Mouse (Mus musculus): ENCODE results near the gene Tbk1. TPM values are rescaled to one million over a fixed set of nuclear protein-coding genes. Genes with fewer than 3 reads are reported as not detected.
A peak's percentile ranks its signal among the peaks of the same experiment; 100 is the strongest.

The Tbk1 gene
- polyA plus RNA-seq (2012; rRNA removed) = 8.9 and 20.4 TPM in 2 replicates

DNA sequence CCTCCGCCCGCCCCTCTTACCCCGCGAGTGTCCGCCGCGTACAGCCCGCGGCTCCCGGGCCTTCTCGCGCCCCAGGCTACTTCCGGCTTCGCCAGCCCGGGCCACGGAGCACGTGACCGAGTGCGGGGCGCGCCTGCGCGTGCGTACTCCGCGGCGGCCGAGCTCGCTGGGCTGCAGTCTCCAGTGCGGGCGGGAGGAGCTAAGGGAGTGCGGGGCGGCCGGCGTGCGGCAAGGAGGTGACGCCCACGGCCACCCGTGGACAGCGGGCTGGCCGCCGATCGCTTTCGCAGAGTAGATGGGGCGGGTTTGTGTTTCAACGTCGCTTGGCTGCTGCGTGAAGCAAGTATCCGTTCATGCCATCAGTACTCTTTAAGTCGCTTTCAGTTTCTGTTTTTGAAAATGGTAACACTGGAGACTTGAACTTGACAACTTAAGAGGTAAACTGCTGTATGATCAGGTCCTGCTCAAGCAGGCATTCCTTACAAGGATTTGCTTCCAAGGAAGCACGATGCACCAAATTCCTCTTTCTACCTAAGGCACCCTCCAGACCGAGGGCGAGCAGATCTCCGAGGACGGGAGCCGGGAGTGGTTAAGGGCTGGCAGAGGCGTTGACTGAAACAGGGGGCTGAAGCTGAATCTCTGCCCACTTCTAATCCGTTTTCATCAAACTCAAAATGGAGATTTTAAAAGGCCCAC is at the start of gene Tbk1:
Gene Tbk1 (minus strand): TSS at position 113 of the 696 bp plus-strand sequence.
- TF ChIP-seq POLR2A (IDR thresholded peaks at IDR 0.05; ENCODE audit: borderline replicate concordance, extremely low read depth, low read depth, low read length) (0 out of 2 replicates have a peak, but pooled peaks have one; percentile 62), CTCF (IDR thresholded peaks at IDR 0.05; ENCODE audit: insufficient read depth, low read length) (no peak)
- peak; percentile 87 for DNase-seq
- H3K4me3 ChIP-seq (replicated peaks; ENCODE audit: extremely low read depth, low read depth, low read length) = peak within 1 kb of the TSS; percentile 91
- under 1% methylated on average over 58 of the region's 58 CpGs for WGBS
- H3K4me1 ChIP-seq (ENCODE audit: control insufficient read depth, insufficient read depth, low read length) = peaks cover 5% of the 10 kb centered on the region; the same call in 1 of the 2 replicates

DNA sequence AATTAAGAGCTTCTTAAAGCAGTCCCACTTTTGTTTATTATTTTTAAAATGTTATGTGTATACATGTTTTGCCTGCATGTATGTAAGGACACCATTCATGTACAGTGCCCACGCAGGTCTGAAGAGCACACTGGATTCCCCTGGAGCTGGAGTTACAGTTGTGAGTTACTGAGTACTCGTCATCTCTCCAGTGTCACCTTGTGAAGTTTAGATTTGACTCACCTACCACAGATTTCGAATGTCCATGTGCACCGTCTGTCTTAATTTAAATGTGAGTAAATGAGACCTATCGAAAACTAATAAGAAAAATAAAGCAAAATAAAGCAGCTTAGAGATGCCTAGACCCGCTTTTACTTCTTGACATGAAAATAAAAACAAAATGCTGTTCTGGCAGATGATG is 49.7 kb upstream of the Tbk1 start:
- DNase-seq = no peak
- WGBS = 87% methylated on average over 6 of the region's 6 CpGs
- Histone ChIP-seq H3K4me1 (ENCODE audit: control insufficient read depth, insufficient read depth, low read length) (no peaks in the 10 kb centered on the region), H3K4me3 (replicated peaks; ENCODE audit: extremely low read depth, low read depth, low read length) (no peak overlapping the region)
- TF ChIP-seq POLR2A (IDR thresholded peaks at IDR 0.05; ENCODE audit: borderline replicate concordance, extremely low read depth, low read depth, low read length) (no peak), CTCF (IDR thresholded peaks at IDR 0.05; ENCODE audit: insufficient read depth, low read length) (no peak)

DNA sequence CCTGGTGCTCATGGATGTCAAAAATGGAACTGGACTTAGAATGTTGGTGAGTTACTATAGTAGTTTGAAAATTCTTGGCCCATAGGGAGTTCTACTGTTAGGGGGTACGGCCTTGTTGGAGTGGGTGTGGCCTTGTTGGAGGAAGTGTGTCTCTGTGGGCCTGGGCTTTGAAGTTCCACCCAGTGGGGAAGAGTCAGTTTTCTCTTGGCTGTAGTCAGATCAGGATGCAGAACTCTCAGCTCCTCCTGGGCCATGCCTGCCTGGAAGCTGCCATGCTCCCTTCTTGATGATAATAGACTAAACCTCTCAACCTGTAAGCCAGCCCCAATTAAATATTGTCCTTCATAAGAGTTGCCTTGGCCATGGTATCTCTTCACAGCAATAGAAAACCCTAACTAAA is 47.6 kb upstream of the Tbk1 start:
- no peak for TF ChIP-seq CTCF (IDR thresholded peaks at IDR 0.05; ENCODE audit: insufficient read depth, low read length)
- TF ChIP-seq POLR2A (IDR thresholded peaks at IDR 0.05; ENCODE audit: borderline replicate concordance, extremely low read depth, low read depth, low read length) = no peak
- DNase-seq = no peak
- no peak overlapping the region for H3K4me3 ChIP-seq (replicated peaks; ENCODE audit: extremely low read depth, low read depth, low read length)
- WGBS = 29% methylated on average over 1 of the region's 1 CpGs
- no peaks in the 10 kb centered on the region for H3K4me1 ChIP-seq (ENCODE audit: control insufficient read depth, insufficient read depth, low read length)

DNA sequence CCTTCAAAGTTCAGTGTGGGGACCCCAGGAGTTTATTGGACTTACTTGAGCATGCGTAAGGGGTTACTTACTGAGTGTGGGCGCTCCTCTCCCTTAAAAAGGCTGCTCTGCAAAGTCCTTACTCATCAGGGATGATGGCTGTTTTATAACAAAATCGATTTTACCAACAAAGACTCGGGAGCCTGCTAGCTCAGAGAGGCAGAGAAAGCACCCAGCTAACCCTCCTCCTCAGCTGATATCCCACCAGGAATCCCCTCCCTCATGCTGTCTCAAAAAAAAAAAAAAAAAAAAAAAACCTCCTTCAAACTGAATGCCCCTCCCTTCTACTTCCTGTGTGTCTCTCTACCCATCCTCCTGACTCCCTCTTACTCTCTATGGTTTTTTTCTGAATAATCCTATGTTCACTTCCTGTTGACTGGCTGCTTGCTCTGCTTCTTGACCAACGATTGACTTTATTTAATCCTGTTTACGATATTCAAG is 42.0 kb upstream of the Tbk1 start:
- DNase-seq = no peak
- WGBS = 80% methylated on average over 6 of the region's 6 CpGs
- no peak overlapping the region for H3K4me3 ChIP-seq (replicated peaks; ENCODE audit: extremely low read depth, low read depth, low read length)
- TF ChIP-seq POLR2A (IDR thresholded peaks at IDR 0.05; ENCODE audit: borderline replicate concordance, extremely low read depth, low read depth, low read length) (no peak), CTCF (IDR thresholded peaks at IDR 0.05; ENCODE audit: insufficient read depth, low read length) (no peak)
- no peaks in the 10 kb centered on the region; the same call in none of the 2 replicates for H3K4me1 ChIP-seq (ENCODE audit: control insufficient read depth, insufficient read depth, low read length)

DNA sequence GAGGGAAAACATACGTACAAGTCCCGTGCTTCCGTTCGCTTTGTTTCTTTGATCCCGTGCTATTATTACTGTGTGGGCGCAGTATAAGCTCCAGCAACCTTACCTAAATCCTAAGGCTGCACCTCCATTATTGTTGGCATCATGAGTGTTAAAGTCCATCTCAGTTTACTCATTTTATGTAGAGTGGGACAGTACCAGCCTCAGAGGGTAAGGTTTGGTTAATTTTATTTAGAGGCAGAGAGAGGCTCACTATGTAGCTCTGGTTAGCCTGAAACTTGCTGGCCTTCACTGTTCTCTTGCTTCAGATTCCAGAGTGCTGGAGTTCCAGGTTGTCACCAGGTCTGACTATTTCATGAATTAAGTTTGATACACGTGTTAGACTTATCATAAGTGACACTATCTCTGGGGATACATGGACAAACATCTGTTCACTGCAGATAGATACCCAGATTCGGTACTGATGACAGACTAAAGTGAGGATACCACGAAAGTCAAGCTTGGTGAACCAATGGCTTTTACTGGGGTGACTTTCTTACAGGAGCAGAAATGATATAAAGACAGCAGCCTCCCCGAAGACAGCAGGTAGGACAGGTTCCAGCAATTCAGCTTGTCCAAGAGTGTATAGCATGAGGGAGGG is 40.7 kb upstream of the Tbk1 start:
- TF ChIP-seq CTCF (IDR thresholded peaks at IDR 0.05; ENCODE audit: insufficient read depth, low read length) (no peak), POLR2A (IDR thresholded peaks at IDR 0.05; ENCODE audit: borderline replicate concordance, extremely low read depth, low read depth, low read length) (no peak)
- 75% methylated on average over 10 of the region's 10 CpGs for WGBS
- no peak overlapping the region for H3K4me3 ChIP-seq (replicated peaks; ENCODE audit: extremely low read depth, low read depth, low read length)
- H3K4me1 ChIP-seq (ENCODE audit: control insufficient read depth, insufficient read depth, low read length) = no peaks in the 10 kb centered on the region; the same call in none of the 2 replicates
- no peak for DNase-seq

DNA sequence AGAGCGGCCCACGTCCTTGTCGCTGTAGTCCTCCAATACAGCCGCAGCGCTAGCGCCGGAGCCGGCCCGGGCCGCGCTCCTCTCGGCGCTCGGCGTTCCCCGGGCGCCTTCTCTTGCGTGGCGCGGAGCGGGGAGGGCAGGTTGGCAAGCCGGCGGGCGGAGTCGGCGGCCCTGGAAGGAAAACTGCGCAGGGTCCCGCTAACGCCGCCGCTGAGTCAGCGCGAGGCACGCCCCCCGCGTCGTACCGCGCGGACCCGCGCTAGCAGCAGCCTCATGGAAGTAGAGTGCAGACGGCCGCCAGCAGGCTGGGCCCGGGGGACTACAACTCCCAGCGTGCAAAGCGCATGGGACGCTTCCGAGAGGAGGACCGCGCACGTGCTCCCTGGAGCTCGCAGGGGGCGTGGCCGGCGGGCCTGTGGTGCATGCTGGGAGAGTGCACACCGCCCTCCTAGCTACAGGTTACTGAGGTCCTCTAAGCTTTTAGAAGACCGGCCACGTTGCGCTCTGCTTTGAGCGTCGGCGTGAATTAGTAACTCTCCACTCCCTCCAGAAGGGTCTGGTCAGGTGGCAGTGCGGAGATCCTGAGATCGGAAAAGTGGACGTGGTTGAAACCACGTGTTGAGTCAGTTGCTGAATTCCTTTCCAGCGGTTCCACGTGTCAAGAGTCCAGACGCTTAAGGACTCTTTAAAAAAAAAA is 39.7 kb upstream of the Tbk1 start, which contains the start of gene Xpot:
Gene Xpot (minus strand): TSS at position 147 of the 697 bp plus-strand sequence.
- Histone ChIP-seq H3K4me1 (ENCODE audit: control insufficient read depth, insufficient read depth, low read length) (no peaks in the 10 kb centered on the region; the same call in none of the 2 replicates), H3K4me3 (replicated peaks; ENCODE audit: extremely low read depth, low read depth, low read length) (peak within 1 kb of the TSS; percentile 99)
- WGBS = under 1% methylated on average over 70 of the region's 70 CpGs
- DNase-seq = peak; percentile 97
- TF ChIP-seq CTCF (IDR thresholded peaks at IDR 0.05; ENCODE audit: insufficient read depth, low read length) (no peak), POLR2A (IDR thresholded peaks at IDR 0.05; ENCODE audit: borderline replicate concordance, extremely low read depth, low read depth, low read length) (peak; percentile 73; the same call in 1 of the 2 replicates)

DNA sequence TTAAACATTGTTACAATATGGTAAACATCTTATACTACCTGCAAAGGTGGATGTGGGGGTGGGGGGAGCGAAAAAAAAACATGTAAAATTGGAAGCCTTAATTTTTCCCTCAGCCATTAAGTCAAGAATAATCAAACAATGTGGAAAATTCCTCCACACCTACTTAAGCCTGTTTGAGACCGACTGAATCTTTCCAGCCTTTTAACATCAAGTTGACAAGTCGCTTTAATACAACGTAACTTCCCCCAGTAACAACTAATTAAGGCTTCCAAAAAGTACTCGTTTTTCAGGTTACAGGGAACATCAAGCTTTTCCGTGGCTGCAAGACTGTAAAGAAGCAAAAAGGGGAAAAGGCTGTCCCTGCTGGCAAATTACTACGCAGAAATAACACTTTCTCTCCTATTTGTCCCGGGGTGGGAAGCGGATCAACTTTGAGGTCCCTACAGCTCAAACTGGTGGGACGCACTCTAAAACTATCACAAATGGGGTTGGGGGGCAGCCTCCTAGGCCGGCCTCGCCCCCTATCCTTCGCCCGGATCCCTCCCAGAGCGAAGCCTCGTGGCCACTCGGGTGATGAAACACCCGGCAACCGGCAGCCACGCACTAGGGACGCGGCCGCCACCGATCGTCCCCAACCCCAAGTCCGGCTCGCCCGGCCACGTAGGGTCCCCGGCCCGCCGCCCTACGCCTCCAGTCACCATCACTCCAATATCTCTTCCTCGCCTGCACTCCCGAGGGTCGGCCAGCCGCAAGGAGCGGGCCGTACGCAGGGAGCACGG is 39.0 kb upstream of the Tbk1 start:
- H3K4me1 ChIP-seq (ENCODE audit: control insufficient read depth, insufficient read depth, low read length) = no peaks in the 10 kb centered on the region; the same call in none of the 2 replicates
- no peak for DNase-seq
- under 1% methylated on average over 41 of the region's 41 CpGs for WGBS
- no peak for TF ChIP-seq CTCF (IDR thresholded peaks at IDR 0.05; ENCODE audit: insufficient read depth, low read length)
- TF ChIP-seq POLR2A (IDR thresholded peaks at IDR 0.05; ENCODE audit: borderline replicate concordance, extremely low read depth, low read depth, low read length) = no peak
- peak overlapping the region; percentile 99 for H3K4me3 ChIP-seq (replicated peaks; ENCODE audit: extremely low read depth, low read depth, low read length)

DNA sequence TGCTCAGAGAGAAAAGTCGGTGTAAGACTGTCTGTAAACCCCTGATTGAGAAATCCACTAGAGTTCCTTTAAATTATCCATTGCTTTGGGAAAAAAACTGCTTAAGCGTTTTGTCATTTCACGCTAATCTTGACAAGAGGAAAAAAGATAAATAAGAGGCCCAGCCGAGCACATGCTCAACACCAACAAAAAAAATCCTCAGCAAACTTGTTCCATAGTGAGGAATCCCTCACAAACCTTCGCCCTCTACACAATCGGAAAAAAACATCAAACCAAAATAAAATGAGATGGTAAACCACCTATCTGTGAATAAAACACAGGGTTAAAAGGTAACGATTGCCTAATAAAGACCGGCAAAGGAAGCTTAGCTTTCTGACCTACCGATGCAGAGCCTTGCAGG is 38.4 kb upstream of the Tbk1 start:
- Histone ChIP-seq H3K4me3 (replicated peaks; ENCODE audit: extremely low read depth, low read depth, low read length) (no peak overlapping the region), H3K4me1 (ENCODE audit: control insufficient read depth, insufficient read depth, low read length) (no peaks in the 10 kb centered on the region; the same call in none of the 2 replicates)
- TF ChIP-seq CTCF (IDR thresholded peaks at IDR 0.05; ENCODE audit: insufficient read depth, low read length) = no peak
- no peak for TF ChIP-seq POLR2A (IDR thresholded peaks at IDR 0.05; ENCODE audit: borderline replicate concordance, extremely low read depth, low read depth, low read length)
- no peak for DNase-seq
- 7% methylated on average over 9 of the region's 9 CpGs for WGBS

All from lung, adult 2 months (tissue).